Mouse (Mus musculus) C2C12 (cell line): ENCODE measurements around the gene Nfia. TPM values are rescaled to one million over a fixed set of nuclear protein-coding genes. Genes with fewer than 3 reads are reported as not detected.

Experiments used
- H3K27me3 ChIP-seq: one replicate; pipeline ENCODE4 v1.6.1; 2011; ENCODE audit not compliant: control insufficient read depth, insufficient read depth, insufficient read length
- H3K36me3 ChIP-seq: one replicate; pipeline ENCODE4 v1.6.1; 2011; ENCODE audit not compliant: control insufficient read depth, insufficient read depth
- H3K4me3 ChIP-seq: one replicate; pipeline ENCODE4 v1.5.1; 2011; ENCODE audit warnings: mild to moderate bottlenecking, control low read depth; ENCODE audit not compliant: poor library complexity, insufficient read depth, severe bottlenecking
- H3K79me2 ChIP-seq: one replicate; pipeline ENCODE4 v1.6.1; 2011; ENCODE audit not compliant: control insufficient read depth, insufficient read depth
- H3K79me3 ChIP-seq: one replicate; pipeline ENCODE4 v1.6.1; 2011; ENCODE audit warnings: low read depth, control low read depth
- H3ac ChIP-seq: one replicate; pipeline ENCODE3; 2011; ENCODE audit warnings: low read depth; ENCODE audit not compliant: control insufficient read depth, insufficient read length
- CEBPB ChIP-seq: IDR thresholded peaks from one replicate; pipeline ENCODE4 v1.6.1; 2011; ENCODE audit warnings: low read depth, mild to moderate bottlenecking, control low read depth, moderate library complexity
- CTCF ChIP-seq: IDR thresholded peaks from one replicate; pipeline ENCODE4 v1.5.1; 2011; ENCODE audit not compliant: control insufficient read depth, insufficient read depth, insufficient read length
- FOSL1 ChIP-seq: IDR thresholded peaks from one replicate; pipeline ENCODE4 v1.8.0; 2011; ENCODE audit warnings: mild to moderate bottlenecking, low read length; ENCODE audit not compliant: poor library complexity, insufficient read depth, severe bottlenecking
- MAX ChIP-seq: IDR thresholded peaks from one replicate; pipeline ENCODE4 v1.6.1; 2011; ENCODE audit warnings: mild to moderate bottlenecking, control low read depth
- MYOD1 ChIP-seq: IDR thresholded peaks from one replicate; pipeline ENCODE4 v1.6.1; 2011; ENCODE audit warnings: low read depth; ENCODE audit not compliant: control insufficient read depth, insufficient read length
- MYOG ChIP-seq: IDR thresholded peaks from one replicate; pipeline ENCODE4 v1.6.1; 2011; ENCODE audit not compliant: control insufficient read depth, insufficient read length; ENCODE audit errors: extremely low read depth
- USF1 ChIP-seq: IDR thresholded peaks from one replicate; pipeline ENCODE4 v1.6.1; 2011; ENCODE audit warnings: low read depth, mild to moderate bottlenecking, control low read depth, moderate library complexity
- polyA plus RNA-seq: library from polyadenylated mRNA; unstranded; fragments of >200 nt; fragmentation: generic; extraction: Trizol; gene quantifications from one replicate; pipeline ENCODE4 v1.2.1, GENCODE M21; 2012; ENCODE audit warnings: missing spikeins

The Nfia gene
- polyA plus RNA-seq, 1 experiment: 0.33 TPM

DNA sequence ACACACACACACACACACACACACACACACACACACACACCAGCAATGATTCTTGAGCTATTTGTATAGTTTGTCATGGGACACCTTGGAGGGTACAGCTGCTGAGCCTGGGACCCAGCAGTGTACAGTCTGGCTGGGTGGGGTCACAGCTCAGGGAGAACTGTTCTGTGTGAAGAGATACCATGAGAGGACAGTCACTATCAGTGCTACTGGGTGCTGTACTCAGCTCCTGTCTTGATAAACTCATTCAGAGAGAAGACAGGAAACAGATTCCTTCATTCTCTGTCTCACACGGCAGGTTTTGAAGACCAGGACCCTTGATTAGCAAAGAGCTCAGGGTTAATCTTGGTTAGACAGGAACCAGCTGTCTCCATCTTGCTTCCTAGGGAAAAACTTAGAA, 326.1 kb downstream of the Nfia start:
- H3K4me3 ChIP-seq: no peak overlapping the region
- H3ac ChIP-seq: no peak overlapping the region
- H3K79me3 ChIP-seq: no peaks in the 10 kb centered on the region
- no peaks in the 10 kb centered on the region for H3K79me2 ChIP-seq
- TF ChIP-seq FOSL1: no peak
- no peak for TF ChIP-seq MAX
- TF ChIP-seq CEBPB: no peak
- TF ChIP-seq MYOD1: no peak
- no peak for TF ChIP-seq MYOG
- TF ChIP-seq USF1: no peak
- no peak for TF ChIP-seq CTCF
- H3K36me3 ChIP-seq: no peaks in the 10 kb centered on the region
- H3K27me3 ChIP-seq: no peaks in the 10 kb centered on the region

DNA sequence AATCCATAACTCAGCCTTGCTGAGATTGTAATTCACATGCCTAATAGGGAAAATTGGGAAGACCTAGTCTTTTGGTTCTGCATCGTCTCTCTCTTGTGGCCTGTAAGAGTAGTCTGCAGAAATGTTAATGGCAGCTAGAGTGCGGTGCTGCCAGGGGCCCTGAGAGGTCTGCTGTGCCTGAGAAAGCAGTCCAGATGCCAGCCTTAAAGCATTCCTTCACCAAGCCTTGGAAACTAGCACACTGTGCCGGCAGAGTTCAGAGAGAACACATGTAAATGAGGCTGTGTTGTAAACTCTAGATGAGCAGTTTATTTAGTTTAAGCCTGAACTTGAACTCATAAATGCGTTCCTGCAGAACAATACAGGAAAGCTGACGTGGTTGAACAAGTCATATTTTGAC, 326.9 kb downstream of the Nfia start:
- Histone ChIP-seq H3K79me3 (no peaks in the 10 kb centered on the region), H3K79me2 (no peaks in the 10 kb centered on the region), H3ac (no peak overlapping the region), H3K27me3 (no peaks in the 10 kb centered on the region), H3K4me3 (no peak overlapping the region), H3K36me3 (no peaks in the 10 kb centered on the region)
- TF ChIP-seq MYOD1 (no peak), CEBPB (no peak), MAX (no peak)

DNA sequence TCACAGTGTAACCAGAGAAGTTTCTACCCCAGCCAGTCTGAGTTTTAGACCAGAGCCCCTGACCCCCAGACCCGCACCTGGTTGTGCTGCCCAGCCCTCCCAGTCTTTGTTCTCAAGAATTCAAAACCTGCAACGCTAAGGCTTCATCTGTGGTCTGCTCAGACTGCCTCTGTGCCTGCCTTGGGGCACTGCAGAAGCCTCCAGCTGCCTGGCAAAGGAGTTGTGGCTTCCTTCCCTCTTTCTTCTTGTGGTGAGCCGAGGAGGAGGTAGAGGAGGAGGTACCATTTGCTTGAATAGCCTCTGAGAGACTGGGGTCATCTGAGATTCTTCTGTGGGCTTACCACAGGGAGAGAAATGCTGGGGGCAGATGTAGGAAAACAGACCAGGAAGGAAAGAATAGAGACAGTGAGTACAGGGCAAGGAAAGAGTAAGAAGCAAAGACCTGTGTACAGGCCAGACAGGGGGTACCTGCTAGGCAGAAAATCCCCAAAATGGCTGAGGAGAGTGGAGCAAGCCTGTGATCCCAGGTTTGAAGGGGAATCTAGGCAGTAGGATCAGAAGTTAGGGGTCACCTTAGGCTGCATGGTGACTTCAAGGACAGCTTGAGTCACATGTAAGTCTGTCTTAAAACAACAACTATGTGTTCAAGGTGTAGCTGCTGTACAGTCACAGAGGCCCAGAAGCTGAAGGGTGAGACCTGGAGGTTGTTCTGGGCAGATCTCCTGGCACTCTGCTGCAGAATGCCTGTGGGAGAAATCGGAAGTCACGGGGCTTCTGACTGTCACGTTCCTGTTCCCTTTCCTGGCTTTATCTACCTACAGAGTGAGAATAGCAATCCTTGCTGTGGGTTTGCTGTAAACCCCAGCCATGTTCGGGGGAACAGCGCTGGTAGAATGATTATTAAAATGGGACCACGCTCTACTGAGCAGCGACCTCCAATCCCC, 328.9 kb downstream of the Nfia start:
- no peaks in the 10 kb centered on the region for H3K79me2 ChIP-seq
- H3ac ChIP-seq: no peak overlapping the region
- H3K79me3 ChIP-seq: no peaks in the 10 kb centered on the region
- TF ChIP-seq FOSL1 (no peak), CEBPB (no peak), MYOG (no peak), MAX (no peak), MYOD1 (no peak), CTCF (no peak), USF1 (no peak)
- no peak overlapping the region for H3K4me3 ChIP-seq
- no peaks in the 10 kb centered on the region for H3K36me3 ChIP-seq
- H3K27me3 ChIP-seq: no peaks in the 10 kb centered on the region

DNA sequence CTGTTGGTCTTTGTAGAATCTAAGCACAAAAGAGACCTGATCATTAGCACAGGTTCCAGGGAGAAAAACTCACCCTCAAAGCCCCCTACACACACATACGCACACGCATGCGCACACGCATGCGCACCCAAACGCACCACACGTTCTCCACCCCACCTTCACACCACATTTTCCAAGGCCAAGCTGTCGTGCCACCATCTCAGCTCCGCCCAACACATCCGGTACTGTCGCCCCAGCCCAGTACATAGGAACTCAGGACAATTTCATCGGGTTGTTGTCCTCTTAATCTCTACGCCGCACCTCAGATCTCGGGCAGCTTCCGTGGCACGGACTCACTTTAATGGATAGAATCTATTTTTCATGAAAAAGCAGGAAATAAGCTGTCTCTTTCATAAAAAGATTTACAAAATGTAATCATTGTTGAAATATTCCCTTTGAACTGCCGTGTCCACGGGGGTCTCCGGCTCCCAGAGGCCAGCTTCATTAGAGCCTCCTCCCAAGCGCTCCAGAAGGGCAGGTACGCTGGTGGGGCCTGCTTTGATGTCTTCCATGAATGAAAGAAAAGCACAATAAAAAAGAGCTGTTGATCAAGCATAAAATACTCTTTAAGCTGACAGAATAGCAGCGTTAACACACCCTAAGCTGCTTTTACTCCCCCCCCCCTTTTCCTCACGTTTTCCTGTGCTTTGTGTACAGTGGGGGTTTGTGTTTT, 330.2 kb downstream of the Nfia start:
- Histone ChIP-seq H3K36me3 (no peaks in the 10 kb centered on the region), H3K79me3 (no peaks in the 10 kb centered on the region), H3K79me2 (no peaks in the 10 kb centered on the region), H3ac (no peak overlapping the region), H3K27me3 (no peaks in the 10 kb centered on the region), H3K4me3 (no peak overlapping the region)
- TF ChIP-seq USF1: no peak
- no peak for TF ChIP-seq MAX
- TF ChIP-seq MYOG: no peak
- TF ChIP-seq MYOD1: no peak
- TF ChIP-seq CEBPB: no peak
- TF ChIP-seq CTCF: no peak
- no peak for TF ChIP-seq FOSL1

DNA sequence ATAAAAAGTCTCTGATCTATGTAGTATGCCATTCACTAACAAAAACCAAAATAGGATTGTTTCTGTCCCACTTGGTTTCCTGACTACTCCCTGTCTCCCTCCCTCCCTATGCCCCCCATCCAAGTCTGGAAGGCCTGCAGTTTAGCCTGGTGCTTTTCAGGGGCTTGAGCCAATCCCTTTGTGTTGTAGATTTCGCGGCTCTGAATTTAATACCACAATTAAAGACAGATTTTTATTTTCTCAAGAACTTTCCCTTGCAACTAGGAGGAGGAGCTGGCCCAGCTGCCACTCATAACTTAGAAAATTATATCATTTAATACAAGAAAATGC, 330.8 kb downstream of the Nfia start:
- H3ac ChIP-seq: no peak overlapping the region
- no peaks in the 10 kb centered on the region for H3K36me3 ChIP-seq
- no peaks in the 10 kb centered on the region for H3K79me3 ChIP-seq
- TF ChIP-seq CEBPB (no peak), CTCF (no peak), MAX (no peak), FOSL1 (no peak), MYOG (no peak), MYOD1 (no peak), USF1 (no peak)
- no peaks in the 10 kb centered on the region for H3K79me2 ChIP-seq
- no peaks in the 10 kb centered on the region for H3K27me3 ChIP-seq
- H3K4me3 ChIP-seq: no peak overlapping the region

DNA sequence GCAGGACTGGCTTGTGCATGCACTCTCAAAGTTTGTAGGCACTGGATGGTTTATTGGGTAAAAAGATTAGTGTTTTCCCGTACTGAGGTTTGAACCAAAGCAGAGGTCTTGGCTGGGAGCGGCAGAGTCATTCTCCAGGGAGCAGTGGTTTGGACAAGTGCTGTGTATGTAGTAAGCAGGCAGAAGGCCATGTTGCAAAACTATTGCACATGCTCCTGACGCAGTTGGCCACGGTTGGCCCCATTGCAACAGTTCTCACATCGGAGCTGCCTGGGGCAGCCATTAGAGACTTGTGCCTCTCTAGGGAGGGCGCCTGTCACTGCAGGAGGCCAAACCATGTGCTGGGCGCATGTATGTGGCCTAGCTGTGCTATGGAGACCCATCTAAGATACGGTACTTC, 331.6 kb downstream of the Nfia start:
- no peaks in the 10 kb centered on the region for H3K79me3 ChIP-seq
- no peaks in the 10 kb centered on the region for H3K27me3 ChIP-seq
- H3K36me3 ChIP-seq: no peaks in the 10 kb centered on the region
- H3ac ChIP-seq: no peak overlapping the region
- TF ChIP-seq MYOD1: no peak
- TF ChIP-seq FOSL1: no peak
- TF ChIP-seq CEBPB: no peak
- no peak for TF ChIP-seq MYOG
- TF ChIP-seq CTCF: no peak
- no peak for TF ChIP-seq USF1
- no peak for TF ChIP-seq MAX
- H3K79me2 ChIP-seq: no peaks in the 10 kb centered on the region
- no peak overlapping the region for H3K4me3 ChIP-seq
